Mouse (Mus musculus) kidney, adult 2 months (tissue): ENCODE results near the gene Chd5.

Experiments used
- CTCF ChIP-seq: fragments of 200-500 bp; conservative IDR thresholded peaks from 2 replicates; pipeline ENCODE4 v1.5.1; 2011; ENCODE audit warnings: low read depth, mild to moderate bottlenecking, control low read depth, low read length, moderate library complexity, mixed read lengths; ENCODE audit not compliant: insufficient read depth, insufficient read length
- POLR2A ChIP-seq: fragments of 200-500 bp; IDR thresholded peaks from one replicate; pipeline ENCODE4 v1.6.1; 2011; ENCODE audit warnings: low read depth, low read length, control low read depth

DNA sequence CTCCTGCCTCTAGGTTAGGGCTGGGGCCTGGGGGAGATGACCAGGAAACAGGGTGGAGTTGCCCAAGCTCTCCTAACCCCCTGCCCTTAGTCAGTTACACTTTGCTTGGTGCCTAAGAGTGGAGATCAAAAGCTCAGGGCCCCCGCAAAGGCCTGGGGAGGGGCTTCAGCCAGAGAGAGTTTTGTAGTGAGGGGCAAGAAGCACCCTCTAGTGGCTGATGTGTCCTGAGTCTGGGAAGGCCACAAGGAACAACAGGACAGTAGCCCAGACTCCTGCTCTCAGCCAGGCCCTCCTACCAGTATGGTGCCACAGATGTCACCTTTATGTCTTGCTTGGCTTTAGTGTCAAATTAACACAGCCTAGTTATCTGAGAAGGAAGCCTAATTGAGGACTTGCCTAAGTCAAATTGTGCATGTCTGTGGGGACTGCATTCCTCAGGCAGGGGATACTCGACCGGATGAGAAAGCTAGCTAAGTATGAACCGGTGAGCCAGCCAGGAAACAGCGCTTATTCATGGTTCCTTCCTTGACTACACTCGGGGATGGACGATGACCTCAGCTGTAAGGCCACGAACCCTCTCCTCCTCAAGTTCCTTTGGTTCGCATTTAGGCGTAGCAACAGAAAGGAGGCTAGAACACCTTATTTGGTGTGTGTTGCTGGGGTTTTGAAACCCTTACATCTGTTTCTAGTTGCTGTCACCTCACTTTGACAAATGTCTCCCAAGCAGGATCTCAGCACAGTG lies 44.1 kb upstream of the Chd5 start:
- TF ChIP-seq CTCF = no peak
- no peak for TF ChIP-seq POLR2A
